Mouse (Mus musculus) CH12.LX (cell line): ENCODE results near the gene Arhgef33. TPM values are rescaled to one million over a fixed set of nuclear protein-coding genes. Genes with fewer than 3 reads are reported as not detected.
A peak's percentile ranks its signal among the peaks of the same experiment; 100 is the strongest.

Experiments used
- DNase-seq: peaks from one replicate; pipeline ENCODE4 v3.0.0-alpha.2; 2013; ENCODE audit errors: extremely low read depth
- H3K27ac ChIP-seq: 2 replicates; pipeline ENCODE4 v1.5.1; 2012; ENCODE audit warnings: low read depth, mild to moderate bottlenecking, control low read depth, moderate library complexity; ENCODE audit not compliant: insufficient read depth
- H3K27me3 ChIP-seq: replicated peaks from 2 replicates; pipeline ENCODE3; 2012; ENCODE audit warnings: inconsistent platforms
- H3K36me3 ChIP-seq, 2 experiments: replicated peaks in 1 of 2; 2 replicates each; pipeline versions ENCODE3 to v1.6.1; 2012; ENCODE audit warnings: inconsistent platforms in 1 of 2, low read length in 1 of 2, mild to moderate bottlenecking in 1 of 2, mixed read lengths in 1 of 2, moderate library complexity in 1 of 2; ENCODE audit not compliant: control insufficient read depth in 1 of 2, insufficient read depth in 1 of 2
- H3K4me1 ChIP-seq, 2 experiments: 2 replicates each; pipeline ENCODE4 v1.6.1; 2012; ENCODE audit warnings: inconsistent platforms in 1 of 2, moderate library complexity in 1 of 2; ENCODE audit not compliant: insufficient read depth in 2 of 2, control insufficient read depth in 1 of 2
- H3K4me2 ChIP-seq: 2 replicates; pipeline ENCODE4 v1.6.1; 2012; ENCODE audit warnings: low read depth, mild to moderate bottlenecking, control low read depth; ENCODE audit not compliant: poor library complexity, insufficient read depth, severe bottlenecking
- H3K4me3 ChIP-seq, 3 experiments: fragments of 150-350 bp in 1 of 3; sonication (generic) in 1 of 3; replicated peaks in 1 of 3; 2 replicates each; pipeline versions ENCODE3 to v1.5.1; 2011 to 2012; ENCODE audit warnings: low read depth in 2 of 3, low read length in 2 of 3, mild to moderate bottlenecking in 2 of 3, moderate library complexity in 2 of 3, control low read depth in 1 of 3, improper control_type of control experiment in 1 of 3, inconsistent platforms in 1 of 3, mixed read lengths in 1 of 3; ENCODE audit not compliant: poor library complexity in 1 of 3
- H3K79me2 ChIP-seq: replicated peaks from 2 replicates; pipeline ENCODE4 v1.6.1; 2012; ENCODE audit warnings: mild to moderate bottlenecking, moderate library complexity; ENCODE audit not compliant: control insufficient read depth, poor library complexity, insufficient read depth, severe bottlenecking; ENCODE audit errors: extremely low read depth
- H3K9ac ChIP-seq: 2 replicates; pipeline ENCODE4 v1.6.1; 2012; ENCODE audit warnings: low read depth, mild to moderate bottlenecking, control low read depth, moderate library complexity; ENCODE audit not compliant: insufficient read depth
- H3K9me3 ChIP-seq: replicated peaks from 2 replicates; pipeline ENCODE3; 2012; ENCODE audit warnings: low read length, inconsistent platforms, mixed read lengths
- BHLHE40 ChIP-seq: IDR thresholded peaks from 2 replicates; pipeline ENCODE4 v1.6.1; 2011; ENCODE audit warnings: mild to moderate bottlenecking, low read depth, low read length, improper control_type of control experiment
- CHD2 ChIP-seq: IDR thresholded peaks from 2 replicates; pipeline ENCODE4 v1.6.1; 2011; ENCODE audit warnings: low read length, improper control_type of control experiment
- ELF1 ChIP-seq: IDR thresholded peaks from 2 replicates; pipeline ENCODE4 v1.6.1; 2014; ENCODE audit warnings: low read depth, mild to moderate bottlenecking, inconsistent platforms, low read length, improper control_type of control experiment
- ETS1 ChIP-seq: conservative IDR thresholded peaks from 2 replicates; pipeline ENCODE4 v1.6.1; 2012; ENCODE audit warnings: low read depth, mild to moderate bottlenecking, inconsistent platforms, low read length, improper control_type of control experiment, moderate library complexity
- IRF4 ChIP-seq: IDR thresholded peaks from 2 replicates; pipeline ENCODE4 v1.6.1; 2014; ENCODE audit warnings: low read depth, mild to moderate bottlenecking, inconsistent platforms, low read length, improper control_type of control experiment
- JUN ChIP-seq: IDR thresholded peaks from 2 replicates; pipeline ENCODE4 v1.6.1; 2011; ENCODE audit warnings: low read depth, mild to moderate bottlenecking, low read length, improper control_type of control experiment, moderate library complexity; ENCODE audit not compliant: insufficient read depth
- MAZ ChIP-seq: IDR thresholded peaks from 2 replicates; pipeline ENCODE4 v1.6.1; 2012; ENCODE audit warnings: low read depth, mild to moderate bottlenecking, inconsistent platforms, low read length, improper control_type of control experiment, moderate library complexity
- MEF2A ChIP-seq: IDR thresholded peaks from 2 replicates; pipeline ENCODE4 v1.6.1; 2014; ENCODE audit warnings: low read depth, mild to moderate bottlenecking, inconsistent platforms, low read length, improper control_type of control experiment, borderline replicate concordance
- MXI1 ChIP-seq: IDR thresholded peaks from 2 replicates; pipeline ENCODE4 v1.6.1; 2011; ENCODE audit warnings: mild to moderate bottlenecking, low read depth, low read length, improper control_type of control experiment
- NELFE ChIP-seq: IDR thresholded peaks from 2 replicates; pipeline ENCODE4 v1.6.1; 2011; ENCODE audit warnings: low read depth, low read length, improper control_type of control experiment
- NRF1 ChIP-seq: IDR thresholded peaks from 2 replicates; pipeline ENCODE4 v1.6.1; 2014; ENCODE audit warnings: low read depth, mild to moderate bottlenecking, inconsistent platforms, low read length, improper control_type of control experiment, moderate library complexity
- PAX5 ChIP-seq: IDR thresholded peaks from 2 replicates; pipeline ENCODE4 v1.6.1; 2012; ENCODE audit warnings: low read length, inconsistent platforms, mixed read lengths
- RCOR1 ChIP-seq: conservative IDR thresholded peaks from 2 replicates; pipeline ENCODE4 v1.6.1; 2012; ENCODE audit warnings: low read depth, mild to moderate bottlenecking, inconsistent platforms, low read length, improper control_type of control experiment
- UBTF ChIP-seq: IDR thresholded peaks from 2 replicates; pipeline ENCODE4 v1.6.1; 2012; ENCODE audit warnings: low read depth, mild to moderate bottlenecking, inconsistent platforms, low read length, improper control_type of control experiment, moderate library complexity
- USF2 ChIP-seq: conservative IDR thresholded peaks from 2 replicates; pipeline ENCODE4 v1.6.1; 2011; ENCODE audit warnings: low read depth, low read length, improper control_type of control experiment
- ZKSCAN1 ChIP-seq: IDR thresholded peaks from 2 replicates; pipeline ENCODE4 v1.6.1; 2012; ENCODE audit warnings: low read depth, inconsistent platforms, low read length, improper control_type of control experiment, borderline replicate concordance
- ZNF384 ChIP-seq: IDR thresholded peaks from 2 replicates; pipeline ENCODE4 v1.6.1; 2012; ENCODE audit warnings: low read depth, low read length, improper control_type of control experiment, inconsistent platforms
- dilution Hi-C: fragments of 300-500 bp; cut with MboI; formaldehyde crosslinking; loops from 2 replicates; pipeline ENCODE4 v1.14.3; 2020; ENCODE audit warnings: low sequenced_read_pairs; ENCODE audit not compliant: extremely low pct_unique_long_range_greater_than_20kb, extremely low pct_ligation_motif_present
- in situ Hi-C: fragments of 300-500 bp; cut with MboI; formaldehyde crosslinking; loops from 3 replicates; pipeline ENCODE4 v1.14.3; 2019; ENCODE audit warnings: low sequenced_read_pairs, low pct_ligation_motif_present, low pct_unique_long_range_greater_than_20kb, mixed read lengths
- polyA plus RNA-seq: library from polyadenylated mRNA; unstranded; fragments of >175 nt; gene quantifications from 2 replicates; pipeline ENCODE4 v1.2.1, GENCODE M21; 2012; ENCODE audit warnings: low read depth; ENCODE audit not compliant: insufficient read length
- total RNA-seq, 2 experiments: library from RNA; depleted of rRNA; stranded (reverse); fragments of 300-350 nt in 1 of 2; fragments of >200 nt in 1 of 2; gene quantifications; 2 replicates each; pipeline ENCODE4 v1.2.3; 2012 to 2014

The Arhgef33 gene
- total and polyA plus RNA-seq, 3 experiments, result 0.55 TPM; not detected in 2

- TF ChIP-seq MEF2A (no peak), MXI1 (no peak), NELFE (no peak), ELF1 (no peak), USF2 (no peak), ZNF384 (no peak), IRF4 (no peak), UBTF (no peak), RCOR1 (no peak), BHLHE40 (no peak), PAX5 (no peak), MAZ (no peak), JUN (no peak), CHD2 (no peak), ETS1 (no peak), NRF1 (no peak)
- TF ChIP-seq, all 38 proteins: peak for 0
- DNase-seq, result no peak
- no peaks in the 10 kb centered on the region for H3K27me3 ChIP-seq
- in situ Hi-C loops (loop anchor here (25.0 kb wide), 1 partner anchor 267 kb away; no protein-coding TSS in a partner anchor), dilution Hi-C loops (no loop called here)
- no peak overlapping the region for H3K4me3 ChIP-seq
- peaks cover 5 to 10% of the 10 kb centered on the region in 2 experiments for H3K4me1 ChIP-seq
- H3K36me3 ChIP-seq, result peaks cover 3% of the 10 kb centered on the region in 2 experiments
- H3K9ac ChIP-seq, result no peak overlapping the region
- H3K79me2 ChIP-seq, result no peaks in the 10 kb centered on the region
- no peak overlapping the region for H3K4me2 ChIP-seq
- H3K27ac ChIP-seq, result no peak overlapping the region
- no peaks in the 10 kb centered on the region for H3K9me3 ChIP-seq
Observed at GRCm38 (mm10) chr17:80295258-80295657, 11.9 kb upstream of the Arhgef33 start.

- H3K79me2 ChIP-seq, result no peaks in the 10 kb centered on the region
- TF ChIP-seq RCOR1 (no peak), ZKSCAN1 (peak; percentile 81)
- H3K27ac ChIP-seq, result no peak overlapping the region
- H3K36me3 ChIP-seq, result peaks cover 3% of the 10 kb centered on the region in 2 experiments
- dilution Hi-C loops, result no loop called here
- H3K9ac ChIP-seq, result no peak overlapping the region
- no peaks in the 10 kb centered on the region for H3K27me3 ChIP-seq
- DNase-seq, result no peak
- in situ Hi-C loops, result loop anchor here (25.0 kb wide), 1 partner anchor 263 kb away; no protein-coding TSS in a partner anchor
- H3K9me3 ChIP-seq, result no peaks in the 10 kb centered on the region
- peaks cover 5 to 10% of the 10 kb centered on the region in 2 experiments for H3K4me1 ChIP-seq
- no peak overlapping the region for H3K4me2 ChIP-seq
- no peak overlapping the region for H3K4me3 ChIP-seq
Observed at GRCm38 (mm10) chr17:80298844-80299243, 8.4 kb upstream of the Arhgef33 start.
